In genomic region chr11:101069391-101070188, GRCm38 (mm10) we compare ENCODE assay signal across 8 mouse cellular contexts. TPM values are rescaled to one million over a fixed set of nuclear protein-coding genes. Genes with fewer than 3 reads are reported as not detected.
DNase-seq lines count a peak whose midpoint lies in the region; ATAC-seq and TF ChIP-seq lines count a peak whose summit lies in the region.

Gene Naglu, plus strand, starts transcription at chr11:101070012.

- peak; percentile 96 for DNase-seq in MN1 (ENCODE audit: low spot score)
- DNase-seq in cerebellum, adult 8-10 months = peak; percentile 95
- DNase-seq in forelimb bud, embryonic 11.5 days (ENCODE audit: low read depth, low spot score) = peak; percentile 76
- peak; percentile 96 for DNase-seq in heart, postnatal 4 days
- DNase-seq in layer of hippocampus, adult 8-10 months (ENCODE audit: low spot score in 2 of 2) = peak; percentile 91 to 93
- DNase-seq in lung, embryonic 14.5 days = peak; percentile 95
- DNase-seq in testis, postnatal 14 days (ENCODE audit: low spot score) = peak; percentile 94

- H3K27ac ChIP-seq in lung, embryonic 14.5 days (ENCODE audit: low read depth) = no peak within 1 kb of the TSS

- peak within 1 kb of the TSS; percentile 99 for H3K4me2 ChIP-seq in lung, embryonic 14.5 days

- H3K4me1 ChIP-seq in lung, embryonic 14.5 days (ENCODE audit: insufficient read depth) = peaks cover 12% of the 10 kb centered on the region

- 3% methylated on average over 35 of the region's 35 CpGs for WGBS in lung, embryonic 14.5 days

- 0 out of 2 replicates have a peak, but pooled peaks cover under 1% of the 10 kb centered on the region for H3K36me3 ChIP-seq in lung, embryonic 14.5 days (ENCODE audit: insufficient read depth)

- peaks cover 7% of the 10 kb centered on the region; the same call in 1 of the 2 replicates for H3K27me3 ChIP-seq in lung, embryonic 14.5 days (ENCODE audit: insufficient read depth, low read length)

- peak within 1 kb of the TSS; percentile 78 for H3K4me3 ChIP-seq in lung, embryonic 14.5 days (ENCODE audit: low read depth, low read length)

- no peak for TF ChIP-seq CTCF in lung, embryonic 14.5 days (IDR thresholded peaks at IDR 0.05; ENCODE audit: low read depth)

- H3K9me3 ChIP-seq in lung, embryonic 14.5 days (ENCODE audit: low read depth, low read length) = no peaks in the 10 kb centered on the region

- peak within 1 kb of the TSS; percentile 72 for H3K9ac ChIP-seq in lung, embryonic 14.5 days

- ATAC-seq in lung, embryonic 14.5 days (ENCODE audit: insufficient read depth) = peak; percentile 86
- peak; percentile 79 for ATAC-seq in neutrophil, adult 5-6 weeks (ENCODE audit: extremely low read depth, insufficient number of reproducible peaks, low FRiP score, poor library complexity, severe bottlenecking)

RNA-seq across cellular contexts. Expression of gene Naglu, which starts in this region (rescaled TPM):
- 10 to 100 TPM in 1 of 2 experiments, 1 to 10 TPM in 1; 9.0 to 10.1 TPM for total RNA-seq in heart, postnatal 4 days (2021)
- total RNA-seq in layer of hippocampus, adult 8-10 months (2022) = 10 to 100 TPM in 2 of 4 experiments, 1 to 10 TPM in 2; 7.3 to 22.9 (median 15.2) TPM
- polyA plus RNA-seq in lung, embryonic 14.5 days (2014; fragmentation: Nextera tagmentation; extraction: Ambion mirVana) = 13.2 and 14.0 TPM in 2 replicates
- 11.1 and 13.6 TPM in 2 replicates for total RNA-seq in neutrophil, adult 5-6 weeks (2017)
